Mouse (Mus musculus): Measurements from ENCODE around the gene Pik3cb.
A peak's percentile ranks its signal among the peaks of the same experiment; 100 is the strongest.

Pik3cb gene

GRCm38 (mm10) chr9:99140063-99140882, at the start of gene Pik3cb:
TSS of gene Pik3cb (minus strand) at chr9:99140621.
- peak; percentile 99 for DNase-seq

DNA sequence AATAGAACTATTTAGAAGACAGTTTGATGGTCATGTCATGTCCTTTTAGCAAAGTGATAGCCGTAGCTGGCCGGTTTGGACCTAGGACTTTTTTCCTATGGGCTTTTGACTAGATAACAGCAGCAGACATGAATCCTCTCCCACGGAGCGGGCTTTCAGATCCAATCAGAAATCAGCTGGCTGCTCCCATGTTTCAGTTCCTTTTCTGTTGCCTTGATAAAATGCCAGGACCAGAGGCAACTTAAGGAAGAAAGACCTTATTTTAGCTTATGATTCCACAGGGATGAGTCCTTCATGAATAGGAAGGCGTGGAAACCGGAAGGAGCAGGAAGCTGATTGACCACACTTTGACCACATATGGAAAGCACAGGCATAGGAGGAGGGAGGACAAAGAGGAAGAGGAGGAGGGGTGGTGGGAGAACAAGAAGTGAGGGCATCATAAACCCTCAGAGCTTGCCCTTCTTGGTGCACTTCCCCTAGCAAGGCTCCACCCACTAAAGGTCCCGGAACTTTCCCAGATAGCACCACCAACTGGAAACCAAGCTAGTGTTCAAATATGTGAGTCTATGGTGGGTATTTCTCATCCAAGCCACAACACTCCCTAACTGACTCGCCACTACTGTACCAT, 42.7 kb upstream of the Pik3cb start:
- DNase-seq = no peak

GRCm38 (mm10) chr9:99182121-99182520, 41.7 kb upstream of the Pik3cb start:
- DNase-seq = no peak

GRCm38 (mm10) chr9:99180272-99180671, 39.9 kb upstream of the Pik3cb start:
- DNase-seq = no peak

GRCm38 (mm10) chr9:99178736-99179135, 38.3 kb upstream of the Pik3cb start:
- DNase-seq = no peak

DNA sequence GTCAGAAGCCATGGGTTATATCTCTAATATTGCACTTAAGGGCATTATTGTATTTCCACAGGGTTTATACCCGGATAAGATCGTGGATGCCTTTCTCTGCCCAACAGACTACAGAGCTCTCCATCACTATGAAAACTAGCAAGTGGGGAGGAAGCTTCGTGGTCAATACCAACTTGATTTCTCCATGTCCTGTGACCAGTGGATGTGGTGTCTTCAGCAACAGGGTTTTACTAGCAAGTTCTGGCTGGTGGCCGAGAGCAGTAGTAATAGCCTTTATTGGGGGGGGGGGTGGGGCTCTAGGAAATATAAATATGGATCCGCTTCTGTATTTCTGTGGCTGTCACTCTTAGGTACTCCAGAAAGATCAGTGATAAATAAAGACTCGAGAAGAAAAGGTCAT, 35.4 kb upstream of the Pik3cb start:
- no peak for DNase-seq

- no peak for DNase-seq
Measured at GRCm38 (mm10) chr9:99172811-99173210, 32.4 kb upstream of the Pik3cb start.

DNA sequence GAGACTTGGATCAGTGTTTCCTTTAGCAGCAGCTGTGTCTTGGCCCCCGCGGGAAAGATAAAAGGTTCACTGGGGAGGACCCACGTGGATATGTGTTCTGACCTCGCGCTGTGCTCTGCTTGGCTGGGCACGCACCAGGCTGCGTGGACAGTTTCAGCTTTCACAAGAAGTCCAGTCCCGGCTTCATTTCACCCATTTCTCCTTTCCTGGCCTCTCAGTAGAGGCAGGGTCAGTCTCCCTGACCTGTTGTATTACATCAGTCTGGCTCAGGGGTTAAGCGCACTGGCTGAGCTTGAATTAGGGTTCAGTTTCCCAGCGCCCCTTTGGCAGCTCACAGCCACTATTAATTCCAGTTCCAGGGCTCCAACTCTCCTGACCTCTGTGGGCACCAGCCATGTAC, 30.8 kb upstream of the Pik3cb start:
- no peak for DNase-seq

- no peak for DNase-seq
Measured at GRCm38 (mm10) chr9:99169029-99169428, 28.6 kb upstream of the Pik3cb start.

GRCm38 (mm10) chr9:99166946-99167345, 26.5 kb upstream of the Pik3cb start:
- DNase-seq = no peak

- no peak for DNase-seq
Measured at GRCm38 (mm10) chr9:99165956-99166355, 25.5 kb upstream of the Pik3cb start.

DNA sequence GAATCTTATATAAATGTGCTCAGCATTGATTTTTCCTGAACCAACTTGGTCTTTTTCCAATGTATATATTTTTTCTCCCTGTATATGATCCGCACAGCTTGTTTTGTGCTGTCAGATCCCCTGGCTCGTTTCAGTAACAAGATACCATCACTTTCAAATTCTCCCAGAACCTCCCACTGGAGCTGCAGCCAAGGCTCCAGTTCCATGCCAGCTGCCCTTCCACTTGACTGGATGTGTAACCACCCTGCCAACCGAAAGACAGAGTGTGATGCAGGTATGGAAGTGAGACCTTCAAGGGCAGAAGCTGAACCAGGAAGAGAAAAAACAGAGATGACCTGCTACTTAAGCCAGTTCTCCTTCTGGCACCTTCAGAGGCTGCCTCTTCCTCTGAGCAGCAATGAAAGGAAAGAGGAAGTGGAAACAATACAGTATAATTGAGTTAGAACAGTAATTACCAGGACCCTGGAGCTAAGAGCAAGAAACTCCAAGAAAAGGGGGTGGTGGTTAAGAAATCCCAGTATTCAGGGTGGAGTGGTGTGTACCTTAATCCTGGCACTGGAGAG, 24.3 kb upstream of the Pik3cb start:
- DNase-seq = no peak

DNA sequence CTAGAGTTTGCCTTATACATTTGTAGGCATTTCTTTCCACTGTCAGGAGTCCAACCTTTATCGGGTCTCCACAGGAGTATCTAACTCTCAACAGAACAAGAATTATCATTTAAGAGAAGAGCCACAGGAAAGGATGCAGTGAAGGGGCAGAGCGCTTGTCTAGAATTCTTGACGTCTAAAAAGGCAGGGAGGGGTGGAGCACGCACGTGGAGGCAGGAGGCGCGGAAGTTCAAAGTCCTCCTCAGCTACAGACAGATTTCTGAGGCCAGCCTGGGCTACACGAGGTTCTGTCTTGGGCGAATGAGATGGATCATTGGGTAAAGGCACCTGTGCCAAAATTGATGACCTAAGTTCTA, 23.7 kb upstream of the Pik3cb start:
- DNase-seq = no peak

GRCm38 (mm10) chr9:99163420-99164147, 23.2 kb upstream of the Pik3cb start:
- DNase-seq = no peak

DNA sequence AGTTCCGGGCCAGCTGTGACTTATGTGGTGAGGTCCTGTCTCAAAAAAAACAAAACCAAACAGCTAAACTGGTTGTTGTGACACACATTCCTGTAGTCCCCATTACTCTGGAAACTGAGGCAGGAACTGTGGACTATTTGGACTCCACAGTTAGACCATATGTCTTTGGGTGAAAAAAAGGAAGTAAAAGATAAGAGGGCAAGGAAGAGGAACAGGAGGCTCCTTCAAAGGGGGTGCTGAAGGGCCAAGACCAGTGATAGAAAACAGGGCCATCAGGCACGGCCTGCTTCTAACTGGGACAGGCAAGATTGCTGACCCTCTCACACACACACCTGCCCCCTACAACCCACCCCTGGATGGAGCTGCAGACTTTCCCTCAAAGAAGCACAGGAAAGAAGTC, 22.4 kb upstream of the Pik3cb start:
- no peak for DNase-seq

GRCm38 (mm10) chr9:99160780-99161179, 20.4 kb upstream of the Pik3cb start:
- DNase-seq = no peak

DNA sequence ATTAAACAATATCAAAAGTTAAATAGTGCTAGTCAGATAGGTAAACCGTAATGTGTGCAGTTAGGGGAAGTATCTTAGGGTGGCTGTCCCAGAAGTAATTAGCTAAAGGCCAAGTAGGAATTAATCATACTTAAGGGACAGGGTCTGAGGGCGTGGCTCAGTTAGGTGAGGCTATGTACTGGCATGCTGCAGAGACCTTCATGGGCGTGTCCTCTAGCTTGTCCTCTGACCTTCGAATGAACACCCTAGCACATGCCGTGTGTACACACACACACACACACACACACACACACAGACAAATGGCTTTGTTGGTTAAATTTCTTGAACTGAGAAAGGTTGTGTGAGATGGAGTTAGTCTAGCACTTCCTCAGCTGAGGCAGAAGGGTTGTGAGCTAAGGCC, 19.5 kb upstream of the Pik3cb start:
- DNase-seq = no peak

GRCm38 (mm10) chr9:99158708-99159107, 18.3 kb upstream of the Pik3cb start:
- DNase-seq = no peak

GRCm38 (mm10) chr9:99158203-99158632, 17.8 kb upstream of the Pik3cb start:
- no peak for DNase-seq

DNA sequence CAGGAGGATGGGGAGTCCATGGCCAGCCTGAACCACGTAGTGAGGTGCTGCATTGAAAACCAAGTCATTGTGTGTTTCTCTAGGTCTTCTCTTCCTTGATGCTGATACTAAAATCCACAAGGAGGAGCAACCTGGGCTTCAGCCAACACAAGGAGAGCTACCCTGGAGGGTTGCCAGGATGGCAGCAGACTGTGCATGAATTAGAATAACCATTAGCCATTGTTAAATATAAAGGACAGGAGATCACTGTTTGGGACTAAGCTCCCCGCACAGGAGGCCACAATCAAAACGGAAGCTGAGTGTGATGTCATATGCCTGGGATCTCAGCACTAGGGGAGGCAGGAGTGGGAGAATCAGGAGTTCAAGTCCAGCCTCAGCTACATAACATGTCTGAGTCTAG, 13.2 kb upstream of the Pik3cb start:
- no peak for DNase-seq

DNA sequence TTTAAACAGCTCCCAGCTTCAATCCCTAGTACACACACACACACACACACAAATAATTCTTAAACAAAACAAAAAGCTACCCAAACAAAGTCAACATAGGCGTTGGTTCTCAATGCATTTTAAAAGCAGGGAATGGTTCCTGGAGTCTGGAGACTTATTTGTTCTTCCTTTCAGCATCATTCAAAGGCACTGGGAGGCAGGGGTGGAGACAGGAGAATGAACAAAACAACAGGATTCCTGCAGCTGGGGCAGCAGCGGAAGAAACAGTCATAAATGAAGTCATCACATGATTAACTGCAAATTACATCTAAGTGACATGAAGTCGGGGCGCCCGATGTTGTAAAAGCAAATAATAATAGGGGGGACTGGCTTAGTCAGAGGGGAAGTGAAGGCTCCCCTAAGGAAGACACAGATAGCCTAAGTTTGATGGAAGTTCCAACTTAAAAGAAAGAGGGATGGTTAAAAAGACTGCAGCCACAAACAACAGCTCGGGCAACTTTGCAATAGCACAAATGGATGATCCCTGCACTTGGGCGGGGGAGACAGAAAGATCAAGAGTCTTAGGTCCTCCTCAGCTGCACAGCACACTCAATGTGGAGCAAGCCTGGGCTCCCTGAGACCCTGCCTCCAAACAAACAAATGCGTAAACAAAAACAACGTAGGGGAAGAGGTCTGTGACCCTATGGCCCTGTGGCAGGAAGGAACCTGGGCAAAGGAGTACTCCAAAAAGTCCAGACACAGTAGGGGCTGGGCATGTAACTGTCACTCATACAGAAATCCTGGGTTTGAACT, 12.5 kb upstream of the Pik3cb start:
- DNase-seq = no peak

DNA sequence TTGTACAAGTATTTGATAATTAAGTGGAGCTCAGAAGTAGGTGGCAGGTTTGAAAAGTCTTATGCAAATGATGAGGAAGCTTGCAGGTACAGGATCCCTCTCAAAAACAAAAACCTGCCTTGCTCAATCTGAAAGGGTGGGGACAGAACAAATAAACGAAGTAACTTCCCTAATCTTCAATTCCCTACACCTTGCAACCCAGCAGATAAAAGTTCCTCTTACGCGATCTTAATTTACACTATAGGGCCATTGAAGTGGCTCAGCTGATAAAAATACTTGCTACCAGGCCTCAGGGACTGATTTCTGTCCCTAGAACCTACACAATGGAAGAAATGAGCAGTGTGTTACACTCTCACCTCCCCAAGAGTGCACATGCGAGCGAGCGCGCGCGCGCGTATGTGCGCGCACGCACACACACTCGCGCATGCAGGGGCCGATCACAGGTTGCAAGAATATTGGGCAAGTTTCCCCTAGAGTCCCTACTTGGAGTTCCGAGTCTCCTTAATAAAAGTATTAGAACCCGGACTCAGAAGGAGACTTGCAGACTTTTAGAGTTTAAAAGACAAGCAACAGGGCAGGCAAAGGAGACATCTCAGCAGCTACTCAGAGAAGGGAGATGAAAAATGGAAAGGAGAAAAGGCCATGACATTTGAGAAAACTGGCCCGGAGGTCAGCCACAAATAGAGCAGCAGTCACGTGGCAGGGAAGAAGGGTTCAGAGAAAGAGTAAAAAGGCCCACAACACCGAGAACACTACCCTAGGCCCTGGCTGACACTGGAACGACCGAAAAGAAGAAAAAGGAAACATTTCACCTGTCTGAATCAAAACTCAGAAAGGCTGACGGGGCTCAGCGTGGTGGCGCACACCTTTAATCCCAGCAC, 6.7 kb upstream of the Pik3cb start:
- no peak for DNase-seq
